Mouse (Mus musculus): ENCODE measurements around the gene Cfb.

Cfb gene

DNA sequence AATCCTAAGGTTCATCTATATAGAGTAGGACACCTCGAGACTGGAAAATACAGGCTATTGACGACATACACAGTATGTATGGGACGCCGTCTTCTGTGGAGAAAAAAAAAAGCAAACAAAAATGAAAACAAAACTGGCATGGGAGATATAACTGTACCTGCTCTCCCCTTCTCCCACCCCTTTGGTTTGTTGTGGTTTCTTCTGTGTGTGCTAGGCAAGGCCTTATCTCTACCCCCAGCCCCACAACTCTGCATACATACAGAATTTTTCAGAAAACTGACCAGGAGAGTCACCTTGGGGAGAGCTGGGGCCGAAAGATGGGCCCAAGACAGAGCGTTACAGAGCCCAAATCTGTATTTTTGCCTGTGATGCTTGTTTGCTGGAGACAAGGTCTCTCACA lies 22.4 kb upstream of the Cfb start:
- in situ Hi-C loops (cut with MboI, MseI), result no loop called here

DNA sequence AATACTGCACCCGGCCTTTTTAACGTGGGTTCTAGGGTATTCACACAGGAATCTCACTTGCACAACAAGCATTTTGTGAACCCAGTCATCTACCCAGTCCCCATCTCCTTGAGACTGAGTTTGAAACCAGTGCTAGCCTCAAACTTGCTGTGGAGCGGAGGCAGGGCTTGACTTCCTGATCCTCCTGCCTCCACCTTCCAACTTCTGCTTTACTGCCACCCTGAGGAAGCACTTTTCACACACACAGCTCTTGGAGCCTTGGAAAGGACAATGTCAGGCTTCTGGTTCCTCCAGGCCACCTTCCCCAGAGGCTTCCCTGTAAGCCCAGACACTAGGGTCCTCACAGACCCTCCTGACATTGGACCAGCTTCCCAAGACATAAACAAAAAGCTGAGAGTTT lies 21.0 kb upstream of the Cfb start:
- in situ Hi-C loops (cut with MboI, MseI), result no loop called here

DNA sequence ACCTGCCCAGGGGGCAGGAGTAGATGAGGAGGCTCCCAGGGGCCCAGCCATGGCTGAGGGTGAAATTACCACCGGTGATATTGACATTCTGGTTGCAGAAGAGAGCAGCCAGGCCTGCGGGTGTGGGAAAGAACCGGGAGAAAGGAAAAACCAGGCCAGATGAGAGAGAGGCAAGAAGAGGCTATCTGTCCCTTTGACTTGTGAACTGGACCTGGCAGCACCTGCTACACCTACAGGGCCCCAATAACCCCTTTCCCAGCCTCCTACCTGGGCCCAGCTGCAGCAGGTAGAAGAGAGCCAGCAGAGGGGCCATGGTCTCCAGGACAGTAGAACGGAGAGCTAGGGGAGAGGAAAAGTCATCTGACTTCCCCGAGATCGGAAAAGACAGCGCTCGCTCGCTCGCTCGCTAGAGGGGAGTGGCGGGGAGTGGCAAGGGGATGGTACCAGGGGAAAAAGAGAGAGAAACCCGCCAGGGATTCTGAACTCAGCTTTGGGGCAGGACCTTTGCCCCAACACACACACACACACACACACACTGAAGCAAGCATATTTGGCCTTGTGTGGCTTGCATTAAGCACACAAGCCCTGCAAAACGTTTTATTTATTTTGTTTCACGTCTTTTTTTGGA lies 19.5 kb upstream of the Cfb start, which contains the start of gene Gm20547:
Gene Gm20547, minus strand, starts transcription at position 360 of the 628 bp plus-strand sequence.
- in situ Hi-C loops (cut with MboI, MseI), result no loop called here

DNA sequence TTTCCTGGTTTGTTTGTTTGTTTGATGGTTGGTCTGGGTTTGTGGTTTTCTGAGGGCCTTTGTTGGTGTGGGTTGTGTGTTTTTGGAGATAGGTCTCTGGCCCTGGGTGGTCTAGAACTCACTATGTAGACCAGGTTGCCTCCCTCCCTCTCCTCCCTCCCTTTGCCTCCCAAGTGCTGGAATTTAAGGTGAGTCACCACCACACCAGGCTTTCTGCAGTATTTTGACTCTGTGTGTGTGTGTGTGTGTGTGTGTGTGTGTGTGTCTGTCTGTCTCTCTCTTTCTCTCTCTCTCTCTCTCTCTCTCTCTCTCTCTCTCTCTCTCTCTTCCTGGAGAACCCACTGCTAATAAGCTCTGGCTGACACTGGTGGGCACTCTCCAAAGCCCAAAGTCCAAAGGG lies 18.8 kb upstream of the Cfb start:
- in situ Hi-C loops (cut with MboI, MseI), result no loop called here

DNA sequence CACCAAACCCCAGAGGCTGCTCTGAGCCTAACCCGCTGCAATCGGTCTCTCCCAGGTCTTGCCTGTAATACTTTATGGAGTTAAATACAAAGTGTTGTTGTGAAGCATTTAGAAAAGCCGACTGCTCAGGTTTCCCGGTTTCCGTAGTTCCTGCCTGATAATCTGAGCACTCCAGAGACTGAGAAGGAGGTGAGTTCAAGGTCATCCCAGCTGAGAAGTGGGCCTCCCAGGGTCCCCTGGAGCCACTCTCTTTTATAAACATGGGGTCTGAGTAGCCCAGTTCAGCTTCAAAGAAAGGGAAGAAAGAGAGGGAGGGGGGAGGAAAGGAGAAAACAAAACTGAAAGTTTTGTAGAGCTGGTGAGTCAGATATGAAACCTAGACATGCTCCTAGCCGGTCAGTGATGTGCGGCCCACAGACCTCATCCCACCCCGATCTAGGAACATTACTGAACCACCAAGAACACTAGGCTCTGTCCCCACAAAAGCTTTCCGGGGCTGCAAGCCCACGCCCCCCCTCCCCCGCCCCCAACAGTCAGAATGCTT lies 17.1 kb upstream of the Cfb start, which contains the start of gene Zbtb12:
Gene Zbtb12, plus strand, starts transcription at position 148 of the 544 bp plus-strand sequence.
- in situ Hi-C loops (cut with MboI, MseI), result no loop called here

DNA sequence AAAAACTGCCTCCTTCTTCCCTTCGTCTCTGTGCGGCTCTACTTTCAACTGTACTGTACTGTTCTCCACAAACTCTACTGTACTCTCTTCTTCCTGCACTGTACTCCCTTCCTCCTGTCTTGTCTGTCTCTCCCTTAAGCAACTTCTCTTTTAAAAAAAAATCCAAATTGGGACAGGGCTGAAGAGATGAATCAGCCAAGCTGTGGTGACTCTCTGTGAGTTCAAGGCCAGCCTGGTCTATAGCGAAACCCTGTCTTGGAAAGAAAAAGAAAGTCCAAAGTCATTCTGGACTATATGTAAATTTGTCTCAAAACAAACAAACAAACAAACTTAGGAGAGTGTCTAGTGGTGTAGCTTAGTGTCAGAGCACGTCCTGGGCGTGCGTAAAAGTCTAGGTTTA lies 12.0 kb upstream of the Cfb start:
- in situ Hi-C loops (cut with MboI, MseI), result no loop called here

DNA sequence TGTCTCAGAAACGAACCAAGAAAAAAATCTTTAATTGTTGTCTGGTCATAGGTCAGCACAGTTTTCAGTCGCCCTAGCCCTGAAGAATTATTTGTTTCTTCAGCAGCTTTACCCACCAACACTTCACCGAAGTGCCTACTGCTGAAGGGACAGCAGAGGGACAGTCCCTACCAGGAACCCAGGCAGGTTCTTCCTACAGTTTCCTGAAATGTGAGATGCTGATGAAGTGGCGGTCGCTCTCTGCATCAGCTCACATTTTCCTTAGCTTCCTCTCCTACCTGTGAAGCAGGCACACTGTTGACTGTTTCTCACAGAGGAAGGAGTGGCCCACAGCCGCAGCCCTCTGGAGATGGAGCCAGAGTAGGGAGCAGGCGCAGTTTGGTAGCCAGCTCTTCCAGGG lies 3.7 kb upstream of the Cfb start:
- in situ Hi-C loops (cut with MboI, MseI), result no loop called here

DNA sequence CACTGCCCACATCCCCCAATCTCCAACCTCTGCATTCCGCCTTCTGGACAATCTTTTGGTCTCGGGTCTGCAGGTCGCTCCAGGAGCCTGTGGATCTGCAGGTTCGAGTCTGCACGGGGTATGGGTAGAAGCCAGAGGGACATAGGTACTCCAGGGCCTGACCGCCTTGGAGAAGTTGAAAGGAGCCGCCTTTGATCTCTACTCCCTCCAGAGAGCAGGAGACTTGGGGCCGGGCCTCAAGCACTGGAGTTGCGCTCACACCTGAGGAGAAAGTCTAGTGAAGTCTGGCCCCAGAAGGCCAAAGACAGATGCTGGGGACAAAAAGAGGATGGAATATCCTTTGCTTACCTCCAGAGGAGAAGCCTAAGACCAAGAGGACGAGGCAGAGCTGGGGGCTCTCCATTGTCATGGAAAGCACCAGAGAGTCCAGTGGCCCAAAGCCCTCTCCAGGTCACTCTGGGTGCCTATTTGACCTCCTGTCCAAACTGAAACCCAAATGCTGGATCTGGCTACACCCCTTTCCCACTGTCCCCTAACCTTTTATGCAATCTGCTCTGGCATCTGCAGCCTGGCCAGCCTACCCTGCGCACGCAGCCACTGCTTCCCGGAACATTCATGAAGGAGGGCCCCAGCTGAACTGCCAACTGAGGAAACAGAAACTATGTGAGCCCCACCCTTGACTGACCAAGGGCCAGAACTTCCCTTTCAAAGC lies 458 bp downstream of the Cfb start:
- in situ Hi-C loops (cut with MboI, MseI), result no loop called here

DNA sequence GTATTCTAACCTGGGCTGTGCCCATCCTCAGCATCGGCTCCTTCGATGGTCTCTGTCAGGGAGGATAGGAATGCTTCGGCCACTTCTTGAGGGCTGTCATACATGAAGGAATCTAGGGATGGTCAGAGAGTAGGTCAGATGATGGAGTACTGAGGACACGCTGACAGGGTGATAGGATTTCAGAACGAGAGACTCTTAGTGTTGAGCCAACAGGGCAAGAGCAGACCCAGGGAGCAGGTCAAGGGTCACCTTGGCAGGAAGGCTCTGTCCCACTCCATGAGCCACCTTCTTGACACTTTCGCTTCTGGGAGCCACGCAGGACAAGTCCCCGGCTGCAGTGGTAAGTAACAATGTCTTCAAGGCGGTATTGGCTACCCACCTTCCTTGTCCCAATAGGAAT lies 1.8 kb downstream of the Cfb start:
- in situ Hi-C loops (cut with MboI, MseI), result no loop called here

DNA sequence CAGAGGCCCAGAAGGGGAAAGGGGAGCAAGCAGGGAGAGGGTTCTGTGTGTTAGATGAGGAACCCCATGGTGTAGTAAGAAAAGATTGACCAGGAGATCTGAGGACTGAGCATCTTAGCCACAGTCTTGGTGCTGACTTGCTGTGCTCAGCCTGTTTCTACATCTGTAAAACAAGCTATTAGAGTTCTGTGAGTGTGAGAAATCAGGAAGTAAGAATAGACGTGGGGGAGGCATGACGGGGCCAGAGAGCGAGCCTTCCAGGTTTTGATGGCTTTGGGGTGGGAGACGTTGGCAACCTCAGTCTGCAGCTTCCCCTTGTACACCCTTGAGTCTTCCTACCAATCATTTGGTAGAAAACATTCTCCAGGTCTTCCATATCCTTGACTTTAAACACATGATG lies 3.6 kb downstream of the Cfb start:
- in situ Hi-C loops (cut with MboI, MseI), result loop anchor here (5.0 kb wide), 1 partner anchor 54 kb away; the partner anchor contains the start of gene Slc44a4

DNA sequence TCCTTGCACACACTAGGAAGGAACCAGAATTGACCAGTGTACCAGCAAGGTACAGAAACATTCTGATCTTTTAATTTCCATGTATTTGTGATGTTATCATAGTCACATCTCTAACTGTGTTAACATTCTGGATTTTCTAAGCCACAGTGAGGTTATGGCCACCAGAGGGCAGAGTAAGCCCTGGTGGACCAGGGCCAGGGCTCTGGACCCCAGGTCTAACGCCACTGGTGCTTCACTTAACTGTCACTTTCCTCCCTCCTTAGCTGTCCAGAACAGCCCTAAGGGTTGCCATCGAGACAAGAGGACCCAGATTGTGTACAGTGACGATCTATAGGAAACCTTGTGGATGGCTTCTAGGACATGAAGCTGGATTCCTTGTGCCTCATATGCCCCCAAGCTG lies 6.5 kb downstream of the Cfb start:
- in situ Hi-C loops (cut with MboI, MseI), result loop anchor here (5.0 kb wide), 1 partner anchor 56 kb away; the partner anchor contains the start of gene Slc44a4

DNA sequence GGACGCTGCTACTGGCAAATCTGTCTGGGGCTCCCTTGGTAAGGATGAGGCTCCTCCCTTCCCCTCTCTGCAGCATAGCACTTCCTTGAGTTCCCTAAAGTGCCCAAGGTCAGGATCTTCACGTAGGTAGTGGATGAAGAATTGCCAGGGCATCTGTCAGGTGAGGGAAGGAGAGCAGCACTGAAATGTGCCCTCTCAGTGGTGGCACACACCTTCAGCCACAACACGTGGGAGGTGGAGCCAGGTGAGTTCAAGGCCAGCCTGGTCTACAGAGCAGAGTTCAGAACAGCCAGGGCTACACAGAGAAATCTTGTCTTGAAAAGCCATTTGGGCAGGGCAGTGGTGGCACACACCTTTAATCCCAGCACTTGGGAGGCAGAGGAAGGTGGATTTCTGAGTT lies 7.6 kb downstream of the Cfb start:
- in situ Hi-C loops (cut with MboI, MseI), result loop anchor here (5.0 kb wide), 1 partner anchor 58 kb away; the partner anchor contains the start of gene Slc44a4

DNA sequence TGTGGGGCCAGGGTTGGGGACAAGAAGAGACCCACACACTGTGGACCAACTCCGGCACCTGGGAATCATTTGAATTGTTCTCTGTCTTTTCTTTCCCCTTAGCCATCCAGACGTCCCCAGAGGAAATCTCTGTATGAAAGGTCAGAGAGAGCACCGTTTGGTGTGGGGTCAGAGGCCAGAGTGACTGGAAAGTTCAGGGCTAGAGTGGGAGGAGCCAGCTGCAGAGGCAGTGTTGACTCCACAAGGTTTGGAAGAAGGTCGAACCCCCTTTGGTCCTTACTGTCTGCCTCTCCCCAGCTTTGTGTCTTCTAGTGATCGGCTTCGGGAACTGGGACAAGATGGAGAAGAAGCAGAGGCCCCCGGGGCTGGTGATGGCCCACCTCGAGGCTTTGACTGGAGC lies 8.8 kb downstream of the Cfb start:
- in situ Hi-C loops (cut with MboI, MseI), result no loop called here

DNA sequence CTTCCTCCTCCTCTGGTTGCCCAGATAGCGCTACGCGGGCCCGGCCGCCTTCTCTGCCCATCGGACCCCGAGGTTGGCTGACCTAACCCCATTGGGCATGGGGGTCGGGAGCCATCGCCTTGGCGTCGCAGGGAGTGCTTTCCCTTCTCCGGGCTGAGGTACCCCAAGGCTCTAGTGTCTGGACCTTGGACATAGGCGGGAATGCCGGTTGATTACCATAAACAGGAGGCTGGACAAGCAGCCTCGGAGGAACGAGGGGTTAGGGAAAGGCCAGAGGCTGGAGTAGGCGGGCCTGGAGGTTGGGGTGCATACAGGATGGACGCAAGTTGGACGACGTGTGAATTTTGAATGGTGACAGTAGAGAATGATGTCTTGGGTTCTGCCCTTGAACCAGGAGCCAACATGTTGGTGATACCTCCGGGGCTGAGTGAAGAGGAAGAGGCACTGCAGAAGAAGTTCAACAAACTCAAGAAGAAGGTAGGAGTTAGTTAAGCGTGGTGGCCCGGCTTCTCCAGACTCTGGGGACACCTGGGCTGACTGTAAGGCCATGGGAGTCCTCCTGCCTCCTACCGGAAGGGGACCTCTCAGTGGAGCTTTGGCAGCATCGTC lies 11.7 kb downstream of the Cfb start:
- in situ Hi-C loops (cut with MboI, MseI), result no loop called here

DNA sequence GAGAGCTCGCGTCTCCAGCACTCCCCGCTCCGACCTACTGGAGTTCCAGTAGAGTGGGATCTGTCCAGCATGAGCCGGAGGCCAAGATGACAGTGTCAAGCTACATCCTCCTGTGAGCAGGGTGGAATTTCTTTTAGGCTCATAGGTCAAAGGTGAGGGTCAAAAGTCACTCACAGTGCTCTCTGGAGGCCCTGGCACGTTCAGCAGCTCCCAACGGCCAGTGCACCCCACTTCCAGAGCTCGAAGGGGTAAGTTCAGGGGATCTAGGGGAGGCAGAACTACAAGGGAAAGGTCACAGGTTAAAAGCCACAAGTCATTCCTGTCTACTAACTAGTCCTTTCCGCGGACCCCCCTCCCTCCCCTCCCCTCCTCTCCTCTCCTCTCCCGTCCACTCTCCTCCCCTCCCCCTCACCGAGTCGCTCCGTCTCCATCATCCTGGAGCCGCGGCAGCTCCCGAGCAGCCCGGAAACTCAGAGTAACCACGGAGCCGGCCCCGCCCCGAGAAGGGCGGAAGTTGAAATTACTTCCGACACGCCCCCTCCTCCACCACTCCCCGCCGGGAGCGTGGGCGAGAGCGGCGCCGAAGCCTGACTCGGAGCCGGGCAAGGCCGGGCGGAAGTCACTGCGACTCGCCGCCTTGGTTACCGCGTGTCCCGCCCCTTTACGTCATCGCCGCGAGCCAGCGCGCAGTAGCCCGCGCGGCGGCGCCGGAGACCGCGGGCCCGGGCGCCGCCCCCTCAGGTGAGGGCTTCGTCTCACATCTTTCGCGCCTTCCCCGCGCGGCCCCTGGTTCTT lies 12.4 kb downstream of the Cfb start, which contains the start of the genes Skiv2l and Nelfe:
Gene Skiv2l, minus strand, starts transcription at position 489 of the 795 bp plus-strand sequence.
Gene Nelfe, plus strand, starts transcription at position 670 of the 795 bp plus-strand sequence.
- in situ Hi-C loops (cut with MboI, MseI), result loop anchor here (25.0 kb wide), 1 partner anchor 813 kb away; the partner anchor contains the start of genes Col11a2, H2-Ke6, Rxrb and Slc39a7

DNA sequence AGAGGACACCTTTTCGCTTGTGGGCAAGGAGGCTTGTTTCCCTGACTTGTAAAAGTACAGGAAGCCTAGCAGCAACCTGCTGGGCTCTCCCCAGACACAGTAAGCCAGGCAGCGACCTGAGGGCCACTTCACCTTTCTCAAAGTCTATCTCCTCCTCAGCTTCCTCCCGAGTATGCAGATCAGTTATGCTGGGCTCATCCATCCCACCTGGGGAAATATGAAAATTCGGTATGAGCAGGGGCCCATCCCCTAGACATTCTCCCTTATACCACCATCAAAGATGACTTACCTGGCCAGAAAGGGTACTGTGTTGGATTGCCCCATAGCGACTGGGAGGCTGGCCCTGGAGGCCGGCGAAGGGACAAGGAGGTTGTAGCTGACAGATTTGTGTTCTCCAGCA lies 14.7 kb downstream of the Cfb start:
- in situ Hi-C loops (cut with MboI, MseI), result loop anchor here (25.0 kb wide), 1 partner anchor 810 kb away; the partner anchor contains the start of genes Col11a2, H2-Ke6, Rxrb and Slc39a7

DNA sequence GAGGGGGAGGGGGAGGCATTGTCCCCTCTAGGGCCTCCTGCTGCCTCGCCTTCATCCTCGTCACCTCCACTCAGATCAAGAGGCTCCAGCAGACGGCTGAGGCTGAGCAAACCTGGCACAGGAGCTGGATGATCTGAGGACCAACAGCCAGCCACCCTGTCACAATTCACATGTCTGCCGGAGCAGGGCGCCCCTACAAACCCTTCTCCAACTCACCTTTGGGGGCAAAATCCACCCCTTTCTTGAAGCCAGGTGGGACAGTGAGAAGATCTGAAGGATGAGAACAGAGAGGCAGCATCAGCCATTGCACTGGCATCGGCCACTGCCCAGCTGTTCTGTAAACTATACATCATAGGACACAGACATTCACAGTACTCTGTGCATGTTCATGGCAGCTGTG lies 15.1 kb downstream of the Cfb start:
- in situ Hi-C loops (cut with MboI, MseI), result loop anchor here (25.0 kb wide), 1 partner anchor 810 kb away; the partner anchor contains the start of genes Col11a2, H2-Ke6, Rxrb and Slc39a7

DNA sequence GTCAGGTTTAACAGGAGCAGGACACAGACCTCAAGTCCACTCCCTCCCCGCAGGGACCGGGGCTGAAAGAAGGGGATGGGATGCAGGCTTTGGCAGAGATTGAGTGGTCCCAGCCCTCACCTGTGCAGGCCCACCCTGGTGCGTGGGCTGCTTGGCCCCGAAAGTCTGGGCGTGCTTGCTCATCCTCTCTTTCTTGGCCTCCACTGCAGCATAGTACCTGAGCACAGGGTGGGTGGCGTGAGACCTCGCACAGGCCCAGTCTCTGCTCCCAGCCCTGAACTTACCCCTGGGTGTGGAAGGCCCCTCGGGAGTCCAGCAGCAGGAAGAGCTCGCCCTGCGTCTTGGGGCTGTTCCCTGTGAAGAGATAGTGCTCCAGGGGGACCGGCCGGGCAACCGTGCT lies 17.4 kb downstream of the Cfb start:
- in situ Hi-C loops (cut with MboI, MseI), result loop anchor here (25.0 kb wide), 1 partner anchor 808 kb away; the partner anchor contains the start of genes Col11a2, H2-Ke6, Rxrb and Slc39a7

DNA sequence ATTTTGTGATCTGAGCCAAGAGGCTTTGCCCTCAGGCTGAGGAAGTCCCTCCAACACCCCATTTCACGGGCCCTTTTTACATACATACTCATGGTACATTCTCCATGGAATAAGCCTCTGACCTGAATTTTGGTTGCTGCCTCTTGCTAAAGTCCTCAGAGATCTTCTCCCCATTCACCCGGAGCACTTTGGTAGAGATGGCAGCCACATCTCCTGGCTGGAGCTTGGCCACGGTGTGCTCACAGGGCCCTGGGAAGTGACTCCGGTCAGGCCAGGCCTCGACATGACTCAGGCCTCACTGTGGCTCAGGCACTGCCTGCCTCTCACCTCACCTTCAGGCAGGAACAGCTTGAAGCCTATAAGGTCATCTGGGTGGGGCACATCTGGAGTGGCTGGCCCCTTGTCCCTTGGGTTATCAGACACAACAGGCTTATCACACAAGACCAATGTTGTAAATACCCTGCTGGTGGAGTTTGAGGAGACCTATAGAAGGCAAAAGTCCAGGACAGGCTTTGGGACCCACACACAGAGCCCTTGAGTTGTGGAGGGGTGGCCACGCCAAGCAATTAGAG lies 21.5 kb downstream of the Cfb start:
- in situ Hi-C loops (cut with MboI, MseI), result loop anchor here (25.0 kb wide), 1 partner anchor 804 kb away; the partner anchor contains the start of genes Col11a2, H2-Ke6, Rxrb and Slc39a7

DNA sequence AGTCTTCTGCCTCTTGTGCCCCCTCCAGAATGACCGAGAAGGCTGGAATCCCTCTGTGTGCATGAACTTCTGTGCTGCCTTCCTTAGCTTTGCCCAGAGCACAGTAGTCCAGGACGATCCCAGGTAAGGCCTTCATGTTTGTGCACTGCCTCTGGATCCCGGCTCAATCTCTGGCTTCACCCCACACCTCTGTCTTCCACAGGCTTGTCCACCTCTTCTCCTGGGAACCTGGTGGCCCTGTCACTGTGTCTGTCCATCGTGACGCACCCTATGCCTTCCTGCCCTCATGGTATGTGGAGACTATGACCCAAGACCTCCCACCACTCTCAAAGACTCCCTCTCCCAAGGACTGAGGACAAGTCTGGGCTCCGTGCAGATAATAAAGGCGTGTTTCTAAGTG lies 23.5 kb downstream of the Cfb start:
- in situ Hi-C loops (cut with MboI, MseI), result loop anchor here (25.0 kb wide), 1 partner anchor 801 kb away; the partner anchor contains the start of genes Col11a2, H2-Ke6, Rxrb and Slc39a7
